Mouse (Mus musculus): ENCODE measurements around the gene Nipsnap1. TPM values are rescaled to one million over a fixed set of nuclear protein-coding genes. Genes with fewer than 3 reads are reported as not detected.

Gene Nipsnap1
- total RNA-seq, 2 experiments from 2014 or later, result 0.70 to 0.86 TPM

Small RNA genes lying within 50 kb of the gene (microRNA-seq; reads per million reads assigned to microRNA genes)
- not detected for gene Mir6918

Other genes with a start within 250 kb of the Nipsnap1 start
- 10 to 100 TPM; 13.6 to 15.2 TPM for gene Ascc2, start 236.2 kb upstream of the Nipsnap1 start, total RNA-seq (2021)
- 1,000 to 10,000 TPM; 1,536 to 1,541 TPM for gene Uqcr10, start 169.6 kb upstream of the Nipsnap1 start, total RNA-seq (2021)
- 10 to 100 TPM; 25.7 to 26.3 TPM for gene Zmat5, start 169.3 kb upstream of the Nipsnap1 start, total RNA-seq (2021)
- gene Cabp7, start 127.2 kb upstream of the Nipsnap1 start, total RNA-seq (2021), result not detected
- 10 to 100 TPM; 81.5 to 83.6 TPM for gene Nf2, start 24.4 kb upstream of the Nipsnap1 start, total RNA-seq (2021)
- 10 to 100 TPM; 16.3 to 16.9 TPM for gene Thoc5, start 21.4 kb downstream of the Nipsnap1 start, total RNA-seq (2021)
- not detected for gene Nefh, start 74.1 kb downstream of the Nipsnap1 start, total RNA-seq (2021)
- 10 to 100 TPM; 53.1 to 58.1 TPM for gene Ap1b1, start 112.9 kb downstream of the Nipsnap1 start, total RNA-seq (2021)
- 1 to 10 TPM; 2.4 to 5.3 TPM for gene Rasl10a, start 184.2 kb downstream of the Nipsnap1 start, total RNA-seq (2021)
- gene Gas2l1, start 191.4 kb downstream of the Nipsnap1 start, total RNA-seq (2021), result 10 to 100 TPM; 19.0 to 21.2 TPM
- 10 to 100 TPM; 21.4 to 21.6 TPM for gene Rhbdd3, start 225.0 kb downstream of the Nipsnap1 start, total RNA-seq (2021)
- gene Ewsr1, start 225.3 kb downstream of the Nipsnap1 start, total RNA-seq (2021), result 10 to 100 TPM; 95.7 to 96.0 TPM